Mouse (Mus musculus) cerebellum, adult 9-11 months (tissue): ENCODE measurements around the gene Nrg3.

Experiments
- DNase-seq: peaks from one replicate; pipeline ENCODE4 v3.0.0; 2022

The Nrg3 gene

DNA sequence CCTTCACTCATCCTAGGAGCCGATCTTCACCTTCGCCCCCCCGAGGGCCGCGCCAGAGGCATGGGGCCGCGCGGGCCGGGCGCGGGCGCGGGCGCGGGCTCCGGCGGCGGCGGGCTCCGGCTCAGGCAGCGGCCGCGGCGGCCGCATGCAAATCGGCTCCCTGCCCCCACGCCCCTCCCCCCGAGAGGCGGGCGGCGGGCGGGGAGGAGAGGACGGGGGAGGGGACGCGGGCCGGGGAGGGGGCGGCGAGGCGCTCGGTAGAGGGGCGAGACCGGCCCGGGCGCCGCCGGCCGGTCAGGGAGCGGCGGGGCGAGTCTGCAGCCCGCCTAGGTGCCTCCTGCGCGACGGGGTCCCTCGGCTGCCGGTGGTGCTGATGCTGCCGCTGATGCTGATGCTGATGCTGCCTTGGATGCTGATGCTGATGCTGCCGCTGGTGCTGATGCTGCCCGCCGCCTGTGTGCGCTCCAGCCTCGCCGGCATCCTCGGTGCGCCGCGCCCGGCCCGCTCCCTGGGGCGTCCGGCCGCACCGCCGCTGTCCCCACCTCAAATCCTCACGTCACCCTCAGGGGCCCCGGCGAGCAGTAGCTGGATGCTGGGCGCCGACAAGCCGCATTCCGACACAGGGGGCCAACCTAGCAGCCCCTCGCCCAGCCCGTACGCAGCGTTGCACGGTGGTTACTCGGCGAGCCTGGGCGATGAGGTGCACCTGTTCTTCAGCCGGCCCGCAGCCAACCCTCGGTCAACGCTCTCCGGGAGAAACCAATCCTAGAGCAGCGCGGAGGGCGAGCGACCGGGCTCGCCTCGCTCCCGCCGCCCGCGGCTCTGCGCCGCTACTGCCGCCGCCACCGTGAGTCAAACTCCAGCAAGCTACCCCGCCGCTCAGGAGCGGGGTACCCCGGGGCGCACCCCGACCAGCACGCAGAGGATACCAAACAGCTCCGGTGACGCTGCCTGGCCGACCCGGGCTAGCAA, at the start of gene Nrg3:
Nrg3 (minus strand) TSS at position 299 of the 972 bp plus-strand sequence.
- peak; percentile 83 for DNase-seq

DNA sequence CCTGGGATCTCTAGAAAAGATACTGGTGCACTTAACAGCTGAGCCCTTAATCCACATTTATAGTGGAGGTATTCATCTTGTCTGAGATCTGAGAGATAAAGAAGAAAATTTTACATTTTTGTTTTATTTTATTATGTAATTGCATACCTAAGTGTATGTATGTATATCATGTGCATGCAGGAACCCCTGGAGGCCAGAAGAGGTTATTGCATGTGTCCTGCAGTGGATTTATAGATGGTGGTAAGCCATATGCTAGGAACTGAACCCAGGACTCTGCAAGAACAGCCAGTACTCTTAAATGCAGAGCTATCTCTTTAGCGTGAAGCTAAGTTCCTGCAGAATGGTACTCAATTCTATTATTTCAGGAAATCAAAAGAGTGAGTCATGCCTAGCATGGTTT, 36.1 kb upstream of the Nrg3 start:
- peak; percentile 11 for DNase-seq

DNA sequence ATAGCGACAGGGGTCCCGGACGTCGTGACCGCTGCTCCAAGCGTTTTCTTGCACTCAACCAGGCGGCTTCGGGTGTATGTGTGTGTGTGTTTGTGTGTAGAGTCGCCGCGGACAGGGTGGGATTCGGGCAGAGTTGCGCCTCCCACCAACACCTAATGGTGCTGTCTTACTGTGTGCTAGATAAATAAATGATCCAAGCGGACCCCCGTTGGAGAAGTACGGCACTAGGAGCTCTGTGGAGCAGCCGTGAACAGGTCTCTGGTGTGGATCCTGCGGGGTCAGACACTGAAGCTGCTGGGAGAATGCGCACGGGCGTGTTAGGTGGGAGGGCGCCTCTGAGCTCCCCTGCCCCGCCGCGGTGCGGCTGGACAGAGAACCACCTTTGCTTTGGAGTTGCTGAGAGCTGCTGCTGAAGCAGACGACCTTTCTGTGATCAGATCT, 903 bp upstream of the Nrg3 start:
- DNase-seq: peak; percentile 69

DNA sequence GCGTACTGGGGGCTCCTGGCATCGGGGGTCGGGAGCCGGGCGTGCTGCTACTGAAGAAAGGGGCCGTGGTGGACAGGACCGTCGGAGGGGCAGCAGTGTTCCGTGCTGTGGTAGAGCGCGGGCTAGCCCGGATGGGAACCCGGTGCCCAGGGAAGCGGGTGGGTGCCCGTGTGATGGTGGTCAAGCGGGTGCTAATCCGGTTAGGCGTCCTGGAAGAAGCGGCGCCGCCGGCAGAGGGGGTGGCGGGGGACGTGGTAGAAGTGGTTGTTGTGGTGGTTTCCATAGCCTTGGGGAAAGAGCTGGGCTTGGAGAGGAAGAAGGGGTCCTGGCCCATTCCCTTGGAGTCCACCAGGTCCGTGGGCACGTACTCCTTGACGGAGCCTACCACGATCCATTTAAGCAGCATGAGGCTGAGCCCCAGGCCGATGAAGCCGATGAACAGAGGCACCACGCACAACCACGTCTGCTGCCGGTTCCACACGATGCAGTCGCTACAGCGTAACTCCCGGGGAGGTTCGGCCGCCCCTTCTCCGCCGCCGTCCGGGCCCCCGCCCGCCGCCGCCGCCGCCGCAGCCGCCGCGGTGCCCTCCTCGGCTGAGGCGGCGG, 639 bp downstream of the Nrg3 start:
- DNase-seq: peak; percentile 54

DNA sequence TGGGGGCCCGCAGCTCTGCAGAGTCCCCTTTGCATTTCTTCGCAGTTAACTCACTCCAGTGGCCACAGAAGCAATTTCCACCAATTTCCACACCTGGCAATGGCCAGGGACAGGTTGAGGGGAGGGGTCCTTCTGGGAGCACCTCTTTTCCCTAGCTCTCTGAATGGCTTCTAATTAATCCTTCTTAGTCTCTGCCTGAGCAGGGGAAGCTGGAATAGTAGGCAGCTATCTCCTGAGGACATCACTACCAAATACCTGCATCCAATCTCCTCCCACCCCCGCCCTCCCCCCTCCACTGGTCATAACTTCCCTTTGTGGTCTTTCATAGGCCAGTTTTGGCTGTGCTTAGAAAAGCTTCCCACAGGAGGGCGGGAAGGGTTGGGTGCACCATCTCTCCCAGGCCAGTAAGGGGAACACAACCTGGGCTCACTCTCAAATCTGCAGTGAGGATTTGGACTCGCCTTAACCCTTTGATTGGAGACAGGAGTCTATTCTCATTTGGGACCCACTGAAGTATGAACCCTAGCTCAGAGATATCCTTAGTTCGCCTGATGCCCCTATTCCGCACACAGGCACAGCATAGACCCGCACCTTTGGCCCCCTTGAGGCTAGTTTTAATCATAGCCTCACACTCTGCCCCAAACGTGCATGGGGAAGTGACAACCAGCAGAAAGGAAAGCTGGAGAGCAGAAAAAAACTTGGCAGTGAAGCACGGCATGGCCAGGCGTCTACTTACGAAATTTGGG, 1.5 kb downstream of the Nrg3 start:
- peak; percentile 30 for DNase-seq

DNA sequence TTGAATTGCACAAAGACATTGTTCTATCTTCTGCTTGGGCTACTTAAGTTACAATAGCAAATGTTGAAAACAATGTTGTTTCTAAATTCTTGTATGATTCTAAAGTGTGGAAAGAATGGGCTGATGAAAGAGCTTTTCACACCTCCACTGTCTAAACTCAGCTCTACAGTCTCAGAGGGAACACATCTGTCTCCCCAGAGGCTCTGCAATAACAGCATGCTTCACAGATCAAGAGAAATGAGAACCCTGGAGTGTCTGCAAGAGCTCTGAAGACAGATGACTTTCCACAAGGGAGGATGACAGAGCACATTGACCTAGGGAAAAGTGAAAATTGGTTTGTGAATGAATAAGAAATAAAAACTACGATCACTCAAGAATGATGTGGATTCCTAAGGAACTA, 27.4 kb downstream of the Nrg3 start:
- DNase-seq: no peak

DNA sequence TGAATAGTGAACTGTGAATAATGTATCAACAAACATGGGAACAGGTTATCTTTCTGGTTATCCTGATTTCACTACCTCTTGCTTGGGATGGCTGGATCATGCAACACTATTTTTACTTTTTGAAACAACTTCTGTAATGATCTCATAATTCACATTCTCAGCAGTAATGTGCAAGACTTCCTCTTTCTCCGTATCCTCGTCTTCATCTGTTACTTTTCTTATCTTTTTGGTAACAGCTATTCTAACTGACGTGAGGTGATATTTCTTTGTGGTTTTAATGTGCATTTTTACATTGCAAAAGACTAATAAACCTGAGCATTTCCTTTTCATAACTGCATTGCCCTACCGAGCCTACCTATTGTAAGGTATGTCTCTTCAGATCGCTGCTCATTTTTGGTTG, 44.4 kb downstream of the Nrg3 start:
- no peak for DNase-seq

DNA sequence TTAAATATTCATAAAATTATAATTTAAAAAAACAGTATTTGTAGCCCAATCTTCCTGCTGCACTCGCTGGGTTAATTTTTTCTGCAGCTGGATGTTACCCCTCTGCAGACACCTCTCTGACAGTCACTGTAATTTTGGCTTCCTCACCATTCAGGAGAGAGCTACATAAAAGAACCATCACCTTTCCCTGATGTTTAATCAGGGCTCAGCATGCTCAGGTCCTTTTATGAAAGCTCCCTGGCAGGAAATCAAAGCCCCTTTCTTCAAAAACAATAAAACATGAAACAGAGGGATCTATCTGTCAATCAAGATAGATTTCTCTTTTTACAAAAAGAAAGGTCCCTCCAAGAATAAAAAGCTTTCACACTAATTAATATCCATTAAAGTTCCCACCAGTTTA, 51.0 kb downstream of the Nrg3 start:
- DNase-seq: no peak

DNA sequence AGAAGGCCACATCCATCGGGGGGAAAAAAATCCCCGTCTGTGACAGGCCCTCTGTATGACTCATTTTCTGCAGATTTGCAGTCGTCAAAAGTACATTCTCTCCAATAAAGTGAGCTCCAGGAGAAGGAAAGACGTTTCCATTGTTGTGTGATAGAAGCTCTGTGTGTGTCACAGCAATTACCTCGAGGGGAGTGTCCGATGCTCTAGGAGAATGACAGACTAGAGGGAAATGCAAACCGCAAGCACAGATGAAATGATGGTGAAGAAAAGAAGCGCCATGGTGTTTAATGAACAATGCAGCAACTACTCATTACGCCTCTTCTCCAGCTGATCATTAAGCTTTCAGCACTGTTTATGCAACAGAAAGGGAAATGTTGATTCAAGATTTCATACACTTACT, 59.6 kb downstream of the Nrg3 start:
- DNase-seq: no peak

DNA sequence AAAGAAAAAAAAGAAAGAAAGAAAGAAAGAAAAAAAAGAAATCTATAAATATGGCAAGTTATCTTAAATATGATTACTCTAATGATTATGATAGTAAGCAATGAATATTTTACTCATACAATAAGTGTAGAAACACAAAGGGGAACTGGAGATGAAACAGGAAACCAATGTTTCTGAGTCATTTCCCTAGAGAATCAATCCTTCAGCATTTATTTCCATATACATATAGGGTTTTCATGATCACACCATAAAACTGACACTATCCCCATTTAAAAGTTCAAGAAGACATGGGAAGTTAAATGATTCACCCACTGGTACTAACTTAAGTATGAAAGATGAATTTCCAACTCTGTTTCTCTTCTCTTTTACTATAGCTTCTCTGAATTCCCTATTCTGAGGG, 86.0 kb downstream of the Nrg3 start:
- DNase-seq: no peak

DNA sequence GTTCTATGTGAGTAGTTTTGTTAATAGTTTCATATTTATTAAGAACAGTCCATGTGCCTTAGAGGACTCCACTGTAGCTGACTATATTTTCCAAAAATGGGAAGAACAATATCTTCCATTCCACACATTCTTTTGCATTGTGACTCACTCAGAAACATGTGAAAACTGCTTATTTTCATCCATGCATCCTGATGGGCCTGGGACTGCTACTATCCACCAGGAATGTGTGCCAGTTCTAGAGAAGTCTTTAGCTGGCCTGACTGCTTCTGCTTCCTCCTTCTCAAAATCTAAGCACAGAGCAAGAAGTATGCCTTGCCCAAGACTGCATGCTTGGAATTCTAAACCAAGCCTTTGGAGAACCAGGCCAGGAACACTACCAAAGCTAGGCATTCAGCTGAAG, 91.6 kb downstream of the Nrg3 start:
- DNase-seq: no peak

DNA sequence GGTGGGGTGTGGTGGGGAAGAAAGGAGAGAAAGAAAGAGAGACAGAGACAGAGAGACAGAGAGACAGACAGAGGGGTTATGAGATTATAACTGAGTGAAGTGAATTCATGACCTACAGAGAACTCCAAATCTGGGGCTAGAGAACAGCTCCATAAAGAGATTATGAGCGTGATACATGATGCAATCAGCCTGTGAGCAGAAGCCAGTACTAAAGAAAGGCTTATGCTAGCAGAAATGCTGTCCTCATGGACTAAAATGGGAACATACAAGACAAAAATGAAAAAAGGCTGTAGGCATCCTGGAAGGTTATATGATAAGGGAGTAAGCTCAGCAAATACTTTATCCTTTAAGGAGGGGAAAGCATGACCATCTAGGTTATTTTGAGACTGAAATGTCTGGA, 99.7 kb downstream of the Nrg3 start:
- DNase-seq: no peak

DNA sequence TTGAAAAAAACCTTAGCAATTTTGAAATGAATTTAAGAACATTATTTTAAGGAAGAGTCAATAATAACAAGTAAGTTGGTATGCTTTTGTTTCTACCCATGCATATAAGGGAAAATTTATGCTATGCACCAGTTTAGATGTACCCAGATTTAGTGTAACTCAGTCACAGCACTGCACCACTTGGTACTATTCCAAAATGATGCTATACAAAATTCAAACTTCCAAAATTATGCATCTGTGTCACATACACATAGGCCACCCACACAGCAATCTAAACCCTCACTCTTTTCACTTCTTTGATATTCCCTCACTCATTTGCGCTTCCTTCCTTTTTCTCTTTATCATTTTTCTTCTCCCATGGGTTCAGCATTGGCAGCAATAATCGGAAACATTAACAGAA, 116.6 kb downstream of the Nrg3 start:
- DNase-seq: no peak

DNA sequence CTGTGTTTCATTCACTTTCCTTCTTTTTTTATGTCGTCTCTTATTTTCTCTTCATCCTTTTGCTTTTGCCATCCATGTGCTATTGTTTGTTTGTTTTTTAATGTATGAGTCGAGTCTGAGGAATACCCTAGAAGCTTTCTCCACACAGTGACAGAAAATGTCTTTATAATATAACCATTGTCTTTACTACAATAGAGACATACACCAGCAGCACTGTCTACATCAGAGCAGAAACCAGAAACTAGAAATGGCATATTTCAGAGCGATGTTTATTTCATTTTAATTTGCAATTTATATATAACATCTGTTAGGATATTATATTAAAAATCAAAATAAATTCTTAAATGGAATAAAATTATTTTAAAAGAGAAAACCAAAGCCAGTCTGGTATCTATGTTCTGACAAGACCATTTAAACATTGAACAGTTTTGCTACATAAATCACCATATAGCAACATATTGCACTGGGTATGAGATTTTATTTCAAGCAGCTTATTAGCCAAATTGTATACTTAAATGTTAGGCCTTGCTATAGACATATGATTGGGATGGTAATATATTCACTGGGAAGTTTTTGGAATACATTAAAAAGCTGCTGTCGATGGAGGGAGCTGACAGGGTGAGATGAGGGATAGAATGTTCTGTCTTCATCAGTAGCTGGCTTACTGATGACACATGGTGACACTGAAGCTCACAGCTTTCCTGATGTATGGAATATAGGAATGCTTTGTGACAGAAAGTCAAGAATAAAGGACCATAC, 120.7 kb downstream of the Nrg3 start:
- DNase-seq: no peak

DNA sequence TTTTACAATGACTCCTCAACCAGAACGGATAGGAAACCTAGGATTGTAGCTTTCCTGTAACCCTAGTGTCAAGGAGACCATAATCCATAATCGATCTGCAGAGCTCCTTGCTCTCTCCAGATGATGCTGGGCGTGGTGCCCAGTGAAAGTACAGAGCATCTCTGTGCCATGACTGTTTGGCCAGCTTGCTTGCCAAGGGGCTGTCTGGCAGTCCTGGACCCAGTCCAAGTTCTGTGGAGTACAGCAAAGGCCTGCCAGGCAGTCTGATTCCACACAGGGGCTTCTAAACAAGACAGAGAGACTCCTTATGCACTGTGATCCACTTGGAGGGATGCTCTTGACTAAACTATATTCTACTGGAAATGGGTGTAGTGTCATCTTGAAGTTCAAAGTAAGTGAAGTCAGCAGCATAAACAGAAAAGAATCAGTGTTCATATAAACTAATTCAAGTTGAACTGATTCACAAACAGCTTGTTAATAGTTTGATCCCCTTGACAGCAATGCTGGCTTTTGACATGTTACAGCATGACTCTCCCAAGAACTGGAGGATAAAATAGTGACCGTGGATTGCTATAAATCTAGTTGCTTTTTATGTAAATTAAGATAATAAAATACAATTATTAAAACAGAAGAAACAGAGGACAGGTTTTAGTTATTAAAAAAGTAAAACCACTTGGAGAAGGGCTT, 155.3 kb downstream of the Nrg3 start:
- DNase-seq: peak; percentile 80

DNA sequence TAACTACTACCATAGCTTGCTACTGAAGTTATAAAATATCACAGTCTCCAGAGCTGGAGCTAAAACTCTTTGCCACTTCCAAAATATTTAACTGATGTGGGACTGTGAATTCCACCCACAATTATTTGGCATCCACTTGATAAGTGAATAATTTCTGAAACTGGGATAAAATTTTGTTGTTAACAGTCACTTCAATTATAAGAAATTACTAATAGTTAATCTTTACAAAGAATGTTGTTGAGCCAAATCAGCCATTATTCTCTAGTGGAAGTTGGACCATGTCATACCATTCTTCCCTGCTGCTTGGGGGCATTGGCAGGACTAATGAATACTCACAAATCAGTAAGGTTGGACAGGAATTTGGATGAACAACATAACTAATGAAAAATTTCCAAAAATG, 158.8 kb downstream of the Nrg3 start:
- DNase-seq: no peak

DNA sequence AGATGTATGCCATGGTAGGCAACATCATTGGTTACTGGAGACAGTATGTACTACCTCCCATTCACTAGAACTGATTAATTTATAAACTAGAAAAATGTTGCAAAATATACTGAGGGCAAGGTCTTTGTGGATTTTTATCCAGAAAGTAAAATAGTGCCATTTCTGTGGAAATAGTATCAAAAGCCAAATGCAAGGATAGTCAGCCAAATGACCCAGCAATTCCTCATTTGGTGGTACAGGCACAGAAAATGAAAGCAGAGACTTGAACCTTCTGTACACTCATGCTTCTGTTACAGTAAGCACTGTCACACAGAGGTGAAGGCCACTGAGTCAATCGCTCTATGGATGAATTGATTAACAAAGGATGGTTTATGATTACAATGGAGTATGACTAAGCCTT, 207.8 kb downstream of the Nrg3 start:
- no peak for DNase-seq

DNA sequence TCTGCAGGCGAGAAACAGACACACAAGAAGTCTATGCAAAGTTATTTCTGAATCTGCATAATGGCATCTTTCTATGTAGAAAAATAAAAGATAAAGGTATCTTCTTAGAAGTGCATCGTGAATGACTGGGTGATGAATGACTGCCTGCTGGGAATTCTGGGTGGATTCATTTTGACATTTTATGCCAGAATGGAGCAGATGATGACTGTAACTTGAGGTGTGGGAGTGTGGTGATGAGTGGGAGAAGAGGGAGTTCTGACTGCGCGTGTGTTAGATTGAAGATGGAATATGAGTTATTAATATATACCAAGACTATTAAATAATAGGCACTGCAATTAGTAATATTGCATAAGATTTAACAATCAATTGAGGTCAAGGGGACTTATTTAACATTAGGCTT, 208.5 kb downstream of the Nrg3 start:
- DNase-seq: no peak

DNA sequence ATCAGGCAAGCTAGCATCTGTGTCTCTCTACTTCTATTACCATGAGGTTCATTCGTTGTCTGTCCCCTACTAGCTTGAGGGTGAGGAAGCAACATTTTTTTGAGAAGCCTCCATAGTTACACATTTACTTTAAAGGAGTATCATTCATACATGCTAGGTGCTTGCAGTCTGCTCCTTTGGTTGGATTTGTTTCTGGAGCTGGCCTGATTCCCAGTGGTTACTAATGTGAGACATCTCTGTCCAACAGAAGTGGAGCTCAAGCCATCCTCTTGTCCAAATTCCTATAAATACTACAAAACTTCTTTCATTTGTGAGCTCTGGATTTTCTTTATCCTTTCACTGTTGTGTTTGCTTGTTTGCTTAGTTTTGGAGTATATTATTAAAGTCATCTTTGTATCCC, 211.9 kb downstream of the Nrg3 start:
- peak; percentile 24 for DNase-seq

DNA sequence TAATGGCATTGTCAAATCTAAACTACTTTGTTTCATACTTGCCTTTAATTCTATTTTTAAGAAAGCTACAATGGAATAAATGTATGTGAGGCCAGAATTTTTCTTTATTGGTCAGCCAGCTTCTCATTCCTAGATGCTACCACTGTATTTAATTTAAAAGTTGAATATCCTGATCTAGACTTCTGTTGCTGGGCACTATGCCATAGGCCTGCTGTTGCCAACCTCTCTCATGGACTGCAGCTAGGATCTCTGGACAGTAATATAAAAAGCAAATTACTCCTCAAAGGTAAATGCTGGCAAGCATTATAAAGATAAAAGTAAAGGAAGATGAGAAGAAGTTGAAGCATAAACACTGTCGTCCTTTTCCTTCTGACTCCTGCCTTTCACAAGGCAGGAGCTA, 217.5 kb downstream of the Nrg3 start:
- peak; percentile 11 for DNase-seq

DNA sequence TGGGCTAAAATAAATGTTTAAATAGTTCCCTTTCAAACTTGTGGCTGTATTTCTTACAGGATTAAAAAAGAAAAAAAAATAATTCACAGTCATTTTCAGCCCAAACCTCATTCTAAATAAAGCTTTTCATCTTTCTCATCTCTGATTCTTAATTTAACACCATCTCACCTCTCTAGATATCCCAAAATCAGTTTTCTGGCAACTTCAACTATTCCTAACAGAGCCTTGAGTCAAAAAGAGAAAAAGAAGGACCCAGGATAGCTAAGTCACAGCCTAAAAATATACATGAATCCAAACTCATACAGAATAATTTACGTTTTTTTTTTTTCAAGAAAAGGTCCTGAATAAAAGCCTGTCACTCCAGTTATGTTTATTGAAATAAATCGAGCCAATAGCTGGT, 232.6 kb downstream of the Nrg3 start:
- no peak for DNase-seq

DNA sequence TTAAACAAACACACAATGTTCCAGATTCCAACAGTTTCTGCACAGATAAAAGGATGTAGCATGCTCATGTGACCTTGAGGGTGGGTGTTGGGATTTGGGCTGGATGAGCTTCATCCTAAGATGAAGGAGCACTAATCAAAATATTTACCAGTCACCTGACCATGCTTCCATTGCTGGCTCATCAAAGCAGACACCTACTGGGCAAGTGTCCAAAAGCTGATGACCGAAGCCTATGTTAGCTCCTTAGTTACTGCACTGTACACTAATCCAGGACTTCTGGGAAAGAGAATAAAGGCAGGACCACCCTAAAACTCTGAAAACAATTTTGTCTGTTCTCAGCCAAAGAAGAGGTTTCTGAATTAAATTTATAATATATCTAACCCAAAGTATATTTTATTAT, 261.4 kb downstream of the Nrg3 start:
- no peak for DNase-seq
